Comparison of ENCODE assay signal across 25 mouse cellular contexts in the genomic region with DNA sequence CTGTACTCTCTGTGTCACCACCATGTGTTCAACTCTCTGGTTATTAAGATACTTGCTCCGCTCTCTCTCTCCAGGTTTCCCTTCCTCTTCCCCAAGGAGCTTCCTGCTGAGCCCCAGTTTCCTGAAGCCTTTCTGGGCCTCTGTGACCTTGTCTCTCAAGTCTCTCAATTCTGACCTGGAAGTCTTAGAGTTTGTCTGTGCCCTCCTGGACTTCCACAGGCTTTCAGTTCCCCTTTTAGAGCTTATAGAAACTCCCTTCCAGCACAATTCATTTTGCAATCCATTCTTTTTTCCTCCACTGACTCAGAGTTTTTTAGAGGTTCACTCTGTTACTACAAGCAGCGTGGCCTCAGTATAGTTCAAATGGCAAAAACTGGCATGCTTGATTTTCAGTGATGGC. TPM values are rescaled to one million over a fixed set of nuclear protein-coding genes. Genes with fewer than 3 reads are reported as not detected.
DNase-seq lines count a peak whose midpoint lies in the region; ATAC-seq and TF ChIP-seq lines count a peak whose summit lies in the region.
"Had no signal": no experiment of that assay in that cellular context is flagged by ENCODE, and none has a peak within 500 bp of the region (broad histone marks: within the 10 kb centered on the region; RNA-seq: fewer than 3 reads in every experiment).

No protein-coding gene starts in this region.

- no peak for TF ChIP-seq CTCF in liver, adult 2 months (IDR thresholded peaks at IDR 0.05; ENCODE audit: low read depth, low read length)

- no peaks in the 10 kb centered on the region for H3K4me1 ChIP-seq in liver, adult 2 months (ENCODE audit: control insufficient read depth, insufficient read depth, low read length)
- H3K4me1 ChIP-seq in liver, embryonic 12.5 days, result no peaks in the 10 kb centered on the region
- H3K4me1 ChIP-seq: embryonic facial prominence, embryonic 13.5 days had no signal

- no peaks in the 10 kb centered on the region for H3K9me3 ChIP-seq in liver, embryonic 12.5 days (replicated peaks)
- H3K9me3 ChIP-seq: embryonic facial prominence, embryonic 13.5 days; forebrain, embryonic 12.5 days; heart, embryonic 13.5 days; hindbrain, embryonic 12.5 days had no signal

- H3K27me3 ChIP-seq in liver, adult 2 months (ENCODE audit: control insufficient read depth, insufficient read depth, low read length), result no peaks in the 10 kb centered on the region
- H3K27me3 ChIP-seq in liver, embryonic 12.5 days (replicated peaks), result no peaks in the 10 kb centered on the region
- H3K27me3 ChIP-seq: embryonic facial prominence, embryonic 13.5 days; forebrain, embryonic 12.5 days; heart, embryonic 13.5 days; hindbrain, embryonic 12.5 days had no signal

- TF ChIP-seq POLR2A in liver, adult 2 months (IDR thresholded peaks at IDR 0.05; ENCODE audit: extremely low read depth, insufficient read depth, low read length), result no peak

- H3K4me2 ChIP-seq in liver, embryonic 12.5 days, result no peak overlapping the region
- H3K4me2 ChIP-seq: embryonic facial prominence, embryonic 13.5 days; forebrain, embryonic 12.5 days; heart, embryonic 13.5 days; hindbrain, embryonic 12.5 days had no signal

- ATAC-seq in liver, embryonic 12.5 days, result no peak
- ATAC-seq in monocyte, adult 5-6 weeks (replicated peaks; ENCODE audit: insufficient number of reproducible peaks, low FRiP score, low TSS enrichment, poor library complexity, severe bottlenecking), result no peak; the same call in 1 of the 2 replicates
- ATAC-seq in megakaryocyte, adult 5-6 weeks (ENCODE audit: poor library complexity, severe bottlenecking), result peak; percentile 88
- no peak for ATAC-seq in CD4-positive, CD25-positive, alpha-beta regulatory T cell, adult 4 months
- ATAC-seq: forebrain, embryonic 16.5 days; hindbrain, embryonic 16.5 days; inflammation-experienced regulatory T-cells, adult 6 months had no signal

- H3K36me3 ChIP-seq in liver, adult 2 months (ENCODE audit: control insufficient read depth, insufficient read depth, low read length), result no peaks in the 10 kb centered on the region
- no peaks in the 10 kb centered on the region for H3K36me3 ChIP-seq in liver, embryonic 12.5 days
- H3K36me3 ChIP-seq: embryonic facial prominence, embryonic 13.5 days; forebrain, embryonic 12.5 days; heart, embryonic 13.5 days; hindbrain, embryonic 12.5 days had no signal

- H3K27ac ChIP-seq in liver, adult 2 months (replicated peaks; ENCODE audit: insufficient read depth, low read depth, low read length), result no peak overlapping the region
- no peak overlapping the region for H3K27ac ChIP-seq in liver, embryonic 12.5 days
- H3K27ac ChIP-seq: embryonic facial prominence, embryonic 13.5 days; forebrain, embryonic 12.5 days; heart, embryonic 13.5 days; hindbrain, embryonic 12.5 days had no signal

- WGBS in liver, adult 2 months, result 83% methylated on average over 2 of the region's 2 CpGs
- 61% methylated on average over 2 of the region's 2 CpGs for WGBS in liver, embryonic 12.5 days (ENCODE audit: insufficient replicate concordance)

- no peak overlapping the region for H3K9ac ChIP-seq in liver, adult 2 months (ENCODE audit: low read depth, low read length)
- H3K9ac ChIP-seq in liver, embryonic 12.5 days, result no peak overlapping the region
- H3K9ac ChIP-seq: embryonic facial prominence, embryonic 13.5 days; forebrain, embryonic 12.5 days; heart, embryonic 13.5 days; hindbrain, embryonic 12.5 days had no signal

- peak; percentile 24 for DNase-seq in liver, adult 2 months (ENCODE audit: extremely low read depth, low read depth, low spot score)
- DNase-seq in monocyte, adult 2 months (ENCODE audit: low read depth in 1 of 2, low spot score in 2 of 2), result peak; percentile 10 to 22
- no peak for DNase-seq in cerebellum, adult 11-12 months
- DNase-seq: adrenal gland, postnatal 14 days; B cell, adult 2 months; cerebellum, adult 8-10 months; cerebellum, postnatal 14 days; gastrocnemius, postnatal 14 days; heart, postnatal 36 days had no signal

- no peaks in the 10 kb centered on the region for H3K79me2 ChIP-seq in liver, adult 2 months (ENCODE audit: control insufficient read depth, insufficient read depth, low read length)

- no peak overlapping the region for H3K4me3 ChIP-seq in liver, adult 2 months (ENCODE audit: insufficient read depth, low read depth, low read length)
- H3K4me3 ChIP-seq in liver, embryonic 12.5 days, result no peak overlapping the region
- H3K4me3 ChIP-seq: embryonic facial prominence, embryonic 13.5 days; forebrain, embryonic 12.5 days; heart, embryonic 13.5 days; hindbrain, embryonic 12.5 days had no signal

RNA-seq across cellular contexts. Expression of gene Serpini2, which starts 23.4 kb away (rescaled TPM):
- 0.13 and 3.5 TPM in 2 replicates for total RNA-seq in liver, adult 2 months (2014; rRNA removed)
- polyA plus RNA-seq in liver, adult 2 months (2012; rRNA removed), result not detected in 2 replicates
- polyA plus RNA-seq in liver, embryonic 12.5 days (2016; fragmentation: Nextera tagmentation; extraction: Ambion mirVana), result not detected in 2 replicates
- not detected in 3 replicates for total RNA-seq in monocyte, adult 5-6 weeks (2017)
- total RNA-seq in megakaryocyte, adult 5-6 weeks (2015), result not detected in 2 replicates
- total RNA-seq in megakaryocyte, adult 5-6 weeks (2017), result not detected in 2 replicates
- polyA plus RNA-seq in CD4-positive, CD25-positive, alpha-beta regulatory T cell, adult 4 months (2017; shearing (Covaris generic)), result not detected
- total RNA-seq: adrenal gland, postnatal 14 days; gastrocnemius, adult 18-20 months; gastrocnemius, postnatal 14 days; heart, postnatal 36 days; MEL had no signal
- polyA plus RNA-seq: cortical plate, adult 2 months; embryonic facial prominence, embryonic 13.5 days; forebrain, embryonic 12.5 days; forebrain, embryonic 16.5 days; gonadal fat pad, adult 2 months; heart, embryonic 13.5 days; heart, postnatal 0 days; hindbrain, embryonic 12.5 days; hindbrain, embryonic 16.5 days; inflammation-experienced regulatory T-cells, adult 6 months had no signal
